Mouse (Mus musculus) neural tube, embryonic 13.5 days (tissue): ENCODE measurements at regions not wholly inside any gene's neighbourhood (a gene's known extent, or its start where the extent isn't known, plus 50 kb on each side); places are given as distances from the start of the nearest gene placed in this dataset.

Experiments used
- ATAC-seq: fragments of 200-750 bp; cut with Nextera tagmentation; 2 replicates; pipeline ENCODE4 v1.8.0; 2017; ENCODE audit warnings: low read depth, mild to moderate bottlenecking, moderate TSS enrichment, moderate library complexity
- H3K27ac ChIP-seq: fragments of 300-500 bp; sonication (generic); replicated peaks from 2 replicates; pipeline ENCODE4 v1.5.1; 2015; ENCODE audit warnings: moderate library complexity, mild to moderate bottlenecking, inconsistent platforms
- H3K27me3 ChIP-seq: fragments of 300-500 bp; sonication (generic); 2 replicates; pipeline ENCODE4 v1.6.1; 2015; ENCODE audit warnings: mild to moderate bottlenecking, inconsistent platforms
- H3K36me3 ChIP-seq: fragments of 300-500 bp; sonication (generic); 2 replicates; pipeline ENCODE4 v1.6.1; 2015; ENCODE audit warnings: mild to moderate bottlenecking, inconsistent platforms
- H3K4me1 ChIP-seq: fragments of 300-500 bp; sonication (generic); replicated peaks from 2 replicates; pipeline ENCODE4 v1.6.1; 2015; ENCODE audit warnings: inconsistent platforms
- H3K4me2 ChIP-seq: fragments of 300-500 bp; sonication (generic); 2 replicates; pipeline ENCODE4 v1.6.1; 2015; ENCODE audit warnings: inconsistent platforms, mild to moderate bottlenecking, moderate library complexity
- H3K4me3 ChIP-seq: fragments of 300-500 bp; sonication (generic); 2 replicates; pipeline ENCODE4 v1.5.1; 2015; ENCODE audit warnings: mild to moderate bottlenecking, inconsistent platforms
- H3K9ac ChIP-seq: fragments of 300-500 bp; sonication (generic); 2 replicates; pipeline ENCODE4 v1.6.1; 2015; ENCODE audit warnings: moderate library complexity, mild to moderate bottlenecking, inconsistent platforms
- H3K9me3 ChIP-seq: fragments of 300-500 bp; sonication (generic); 2 replicates; pipeline ENCODE4 v1.6.1; 2016; ENCODE audit warnings: inconsistent platforms
- WGBS: fragments of 180-500 bp; shearing (Covaris S2); methylation state at CpG from one replicate; pipeline ENCODE4 v1.1.7; 2015; 5-methylcytosine and 5-hydroxymethylcytosine counted together

GRCm38 (mm10) chr4:31699296-31699695, 264.6 kb upstream of the Map3k7 start:
- no peak overlapping the region for H3K9ac ChIP-seq
- peaks cover 8% of the 10 kb centered on the region; the same call in 1 of the 2 replicates for H3K4me1 ChIP-seq
- WGBS, result 56% methylated on average over 5 of the region's 5 CpGs
- no peaks in the 10 kb centered on the region for H3K9me3 ChIP-seq
- H3K27ac ChIP-seq, result no peak overlapping the region
- no peak overlapping the region for H3K4me2 ChIP-seq
- H3K4me3 ChIP-seq, result no peak overlapping the region
- ATAC-seq, result no peak
- no peaks in the 10 kb centered on the region for H3K27me3 ChIP-seq
- H3K36me3 ChIP-seq, result no peaks in the 10 kb centered on the region

- ATAC-seq, result no peak
- Histone ChIP-seq H3K9me3 (no peaks in the 10 kb centered on the region), H3K4me1 (no peaks in the 10 kb centered on the region), H3K27me3 (no peaks in the 10 kb centered on the region), H3K27ac (no peak overlapping the region), H3K4me3 (no peak overlapping the region), H3K36me3 (no peaks in the 10 kb centered on the region), H3K9ac (no peak overlapping the region), H3K4me2 (no peak overlapping the region)
- 60% methylated on average over 2 of the region's 2 CpGs for WGBS
Observed at GRCm38 (mm10) chr4:31714054-31714651, 249.7 kb upstream of the Map3k7 start.

DNA sequence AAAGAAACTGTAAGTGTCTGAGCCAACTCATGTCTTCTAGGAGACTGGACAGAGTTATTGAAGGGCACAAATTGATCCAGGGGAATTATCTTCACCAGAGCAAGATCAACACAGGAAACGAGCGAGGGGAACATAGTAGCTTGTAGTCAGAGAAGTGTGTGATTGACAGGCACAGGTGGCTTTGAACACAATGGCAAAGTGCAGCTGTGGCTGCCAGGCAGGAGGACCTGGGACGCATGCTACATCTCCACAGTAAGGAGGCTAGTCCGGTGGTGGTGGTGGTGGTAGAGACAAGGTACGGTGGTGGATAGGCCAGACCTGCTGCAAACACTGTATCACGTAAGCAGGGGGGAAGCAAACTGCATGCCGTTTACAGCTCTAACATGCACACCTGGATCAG, 240.4 kb upstream of the Map3k7 start:
- 89% methylated on average over 7 of the region's 7 CpGs for WGBS
- no peak overlapping the region for H3K4me3 ChIP-seq
- H3K27ac ChIP-seq, result no peak overlapping the region
- ATAC-seq, result no peak
- H3K4me2 ChIP-seq, result no peak overlapping the region
- H3K27me3 ChIP-seq, result no peaks in the 10 kb centered on the region
- H3K4me1 ChIP-seq, result peaks cover 20% of the 10 kb centered on the region
- H3K36me3 ChIP-seq, result no peaks in the 10 kb centered on the region
- no peak overlapping the region for H3K9ac ChIP-seq
- no peaks in the 10 kb centered on the region for H3K9me3 ChIP-seq

GRCm38 (mm10) chr4:31724400-31724799, 239.5 kb upstream of the Map3k7 start:
- Histone ChIP-seq H3K4me3 (no peak overlapping the region), H3K9ac (no peak overlapping the region), H3K27me3 (no peaks in the 10 kb centered on the region), H3K36me3 (no peaks in the 10 kb centered on the region), H3K4me2 (no peak overlapping the region), H3K27ac (no peak overlapping the region), H3K9me3 (no peaks in the 10 kb centered on the region), H3K4me1 (peaks cover 20% of the 10 kb centered on the region)
- ATAC-seq, result no peak
- WGBS, result 37% methylated on average over 2 of the region's 2 CpGs

- no peak for ATAC-seq
- Histone ChIP-seq H3K4me1 (peaks cover 17% of the 10 kb centered on the region), H3K4me2 (no peak overlapping the region), H3K27me3 (no peaks in the 10 kb centered on the region), H3K4me3 (no peak overlapping the region), H3K36me3 (no peaks in the 10 kb centered on the region), H3K9me3 (no peaks in the 10 kb centered on the region), H3K9ac (no peak overlapping the region), H3K27ac (no peak overlapping the region)
- 54% methylated on average over 9 of the region's 9 CpGs for WGBS
Observed at GRCm38 (mm10) chr4:31727498-31728148, 236.3 kb upstream of the Map3k7 start.

GRCm38 (mm10) chr4:31728149-31728516, 235.8 kb upstream of the Map3k7 start:
- no peaks in the 10 kb centered on the region for H3K36me3 ChIP-seq
- ATAC-seq, result no peak
- H3K27me3 ChIP-seq, result no peaks in the 10 kb centered on the region
- WGBS, result 88% methylated on average over 3 of the region's 3 CpGs
- H3K4me2 ChIP-seq, result no peak overlapping the region
- H3K9me3 ChIP-seq, result no peaks in the 10 kb centered on the region
- H3K27ac ChIP-seq, result no peak overlapping the region
- no peak overlapping the region for H3K9ac ChIP-seq
- peaks cover 17% of the 10 kb centered on the region for H3K4me1 ChIP-seq
- no peak overlapping the region for H3K4me3 ChIP-seq

- no peak for ATAC-seq
- Histone ChIP-seq H3K36me3 (no peaks in the 10 kb centered on the region), H3K4me2 (no peak overlapping the region), H3K27ac (no peak overlapping the region), H3K9ac (no peak overlapping the region), H3K9me3 (no peaks in the 10 kb centered on the region), H3K4me1 (no peaks in the 10 kb centered on the region), H3K4me3 (no peak overlapping the region), H3K27me3 (no peaks in the 10 kb centered on the region)
- 84% methylated on average over 3 of the region's 3 CpGs for WGBS
Observed at GRCm38 (mm10) chr4:31743776-31744175, 220.1 kb upstream of the Map3k7 start.

DNA sequence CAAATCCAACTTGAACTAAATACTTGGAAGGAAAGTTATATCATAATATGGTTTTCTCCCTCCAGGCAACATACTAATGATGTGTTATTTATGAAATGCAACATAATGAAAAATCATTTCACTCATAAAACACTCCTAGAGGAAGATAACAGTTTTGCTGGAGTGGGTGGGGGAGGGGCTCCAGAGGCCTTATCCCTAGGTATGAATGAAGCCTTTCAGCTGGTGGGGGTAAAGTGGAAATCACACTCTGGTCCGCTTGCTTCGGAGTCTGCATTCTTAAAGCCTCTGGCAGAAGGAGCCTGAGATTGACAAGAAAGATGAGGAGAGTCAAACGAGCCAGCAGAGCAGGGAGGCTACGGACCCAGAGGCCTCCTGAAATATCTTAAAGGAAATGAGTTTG, 219.5 kb upstream of the Map3k7 start:
- H3K4me3 ChIP-seq, result no peak overlapping the region
- no peaks in the 10 kb centered on the region for H3K9me3 ChIP-seq
- H3K4me2 ChIP-seq, result no peak overlapping the region
- no peaks in the 10 kb centered on the region for H3K4me1 ChIP-seq
- no peak overlapping the region for H3K9ac ChIP-seq
- H3K27ac ChIP-seq, result no peak overlapping the region
- 62% methylated on average over 4 of the region's 4 CpGs for WGBS
- no peaks in the 10 kb centered on the region for H3K36me3 ChIP-seq
- H3K27me3 ChIP-seq, result no peaks in the 10 kb centered on the region
- no peak for ATAC-seq

DNA sequence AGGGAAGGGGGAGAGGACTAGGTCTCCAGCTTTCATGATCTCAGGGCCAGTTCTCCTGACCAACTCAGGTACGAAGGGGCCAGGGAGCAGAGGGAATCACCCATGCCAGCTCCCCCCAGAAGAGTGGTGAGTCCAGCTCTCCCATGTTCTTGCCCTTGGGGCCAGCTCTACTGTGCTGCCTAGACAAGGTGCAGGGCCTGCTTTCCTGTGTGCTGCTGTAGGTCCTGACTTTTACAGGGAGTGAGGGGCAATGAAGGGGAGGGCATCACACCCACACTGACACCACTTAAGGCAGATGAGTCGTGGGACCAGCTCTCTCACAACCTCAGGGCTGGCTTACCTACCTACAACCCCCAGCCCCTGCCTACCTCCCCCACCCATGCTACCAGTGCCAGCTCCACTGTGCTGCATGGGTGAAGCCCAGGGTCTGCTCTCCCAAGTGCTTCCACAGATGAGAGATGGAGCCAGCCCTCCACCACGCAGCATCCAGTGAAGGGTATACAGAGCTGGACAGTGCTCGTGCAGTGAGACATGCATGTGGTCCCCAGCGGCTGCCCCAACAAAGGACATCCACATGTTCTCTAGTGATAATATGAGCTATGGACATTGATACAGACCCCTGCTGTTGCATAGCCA, 210.1 kb upstream of the Map3k7 start:
- Histone ChIP-seq H3K36me3 (no peaks in the 10 kb centered on the region), H3K4me3 (no peak overlapping the region), H3K4me2 (no peak overlapping the region), H3K4me1 (no peaks in the 10 kb centered on the region), H3K27me3 (no peaks in the 10 kb centered on the region), H3K9me3 (no peaks in the 10 kb centered on the region), H3K9ac (no peak overlapping the region), H3K27ac (no peak overlapping the region)
- no peak for ATAC-seq
- WGBS, result 89% methylated on average over 5 of the region's 5 CpGs

DNA sequence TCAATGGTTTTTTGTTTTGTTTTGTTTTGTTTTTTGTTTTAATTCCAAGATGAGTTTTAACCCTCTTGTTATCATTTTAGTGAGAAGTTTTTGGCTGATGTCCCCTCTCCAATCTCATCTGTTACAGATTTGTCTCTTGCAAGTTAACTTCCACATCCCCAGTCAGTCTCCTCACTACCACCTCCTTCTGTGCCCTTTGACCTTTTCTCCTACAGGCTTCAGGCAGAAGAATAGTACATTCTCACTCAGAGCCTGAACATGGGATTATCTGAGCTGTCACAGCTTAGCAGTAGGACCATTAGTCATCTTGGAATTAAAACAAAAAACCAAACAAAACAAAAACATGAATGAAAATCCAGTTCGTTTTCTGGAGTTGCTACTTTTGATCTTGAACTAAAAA, 206.8 kb upstream of the Map3k7 start:
- 59% methylated on average over 1 of the region's 1 CpGs for WGBS
- no peak overlapping the region for H3K4me3 ChIP-seq
- ATAC-seq, result no peak
- no peak overlapping the region for H3K9ac ChIP-seq
- no peak overlapping the region for H3K4me2 ChIP-seq
- H3K27ac ChIP-seq, result no peak overlapping the region
- no peaks in the 10 kb centered on the region for H3K4me1 ChIP-seq
- no peaks in the 10 kb centered on the region for H3K9me3 ChIP-seq
- no peaks in the 10 kb centered on the region for H3K36me3 ChIP-seq
- no peaks in the 10 kb centered on the region for H3K27me3 ChIP-seq

- Histone ChIP-seq H3K4me3 (no peak overlapping the region), H3K36me3 (no peaks in the 10 kb centered on the region), H3K4me2 (no peak overlapping the region), H3K4me1 (no peaks in the 10 kb centered on the region), H3K27ac (no peak overlapping the region), H3K9me3 (no peaks in the 10 kb centered on the region), H3K9ac (no peak overlapping the region), H3K27me3 (no peaks in the 10 kb centered on the region)
- 46% methylated on average over 4 of the region's 4 CpGs for WGBS
- ATAC-seq, result no peak
Observed at GRCm38 (mm10) chr4:31760116-31760515, 203.8 kb upstream of the Map3k7 start.

DNA sequence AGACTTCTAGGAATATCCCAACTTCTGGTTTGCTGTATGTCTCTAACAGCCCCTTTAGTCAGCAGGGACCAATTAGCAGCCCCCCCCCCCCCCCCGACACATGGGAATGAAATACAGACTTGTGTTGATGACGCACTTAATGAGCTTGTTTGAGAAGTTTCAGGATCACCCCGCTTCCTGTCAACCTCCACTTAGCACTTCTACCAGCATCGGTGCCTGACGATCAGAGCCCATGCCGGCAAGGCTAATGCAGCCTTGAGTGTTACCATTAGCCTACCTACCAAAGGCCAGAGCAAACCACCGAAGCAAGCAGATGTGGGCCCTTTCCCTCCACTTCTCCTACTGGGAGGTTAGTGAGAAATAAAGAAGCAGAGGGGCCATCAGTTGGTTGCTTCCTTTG, 201.7 kb upstream of the Map3k7 start:
- Histone ChIP-seq H3K4me1 (no peaks in the 10 kb centered on the region), H3K4me3 (no peak overlapping the region), H3K27me3 (no peaks in the 10 kb centered on the region), H3K9me3 (no peaks in the 10 kb centered on the region), H3K27ac (no peak overlapping the region), H3K36me3 (no peaks in the 10 kb centered on the region), H3K9ac (no peak overlapping the region), H3K4me2 (no peak overlapping the region)
- ATAC-seq, result no peak
- 91% methylated on average over 7 of the region's 7 CpGs for WGBS
